ENCODE assay signal across 2 mouse cellular contexts in genomic region chr16:64876631-64877265, GRCm38 (mm10).
TF ChIP-seq lines count a peak whose summit lies in the region.

No protein-coding gene starts in this region.

TF ChIP-seq in CH12.LX, 34 proteins besides CTCF, POLR2A, EP300 and RAD21:
- 0 out of 2 replicates have a peak, but pooled peaks have one; percentile 34 for TF ChIP-seq ZNF384 (IDR thresholded peaks at IDR 0.05; ENCODE audit: low read depth, low read length)
- no peak for TF ChIP-seq ETS1 (conservative IDR thresholded peaks at IDR 0.05; ENCODE audit: low read depth, low read length)
- TF ChIP-seq CHD2 (IDR thresholded peaks at IDR 0.05; ENCODE audit: low read length) = no peak
- TF ChIP-seq USF2 (conservative IDR thresholded peaks at IDR 0.05; ENCODE audit: low read depth, low read length) = no peak

TF ChIP-seq in MEL, 35 proteins besides CTCF, POLR2A, EP300 and RAD21:
- no peak for TF ChIP-seq ZC3H11A (IDR thresholded peaks at IDR 0.05; ENCODE audit: low read depth, low read length)
- TF ChIP-seq ZNF384 (IDR thresholded peaks at IDR 0.05; ENCODE audit: low read depth, low read length) = peak; percentile 64; the same call in 1 of the 2 replicates
- TF ChIP-seq SIN3A (IDR thresholded peaks at IDR 0.05; ENCODE audit: low read length) = no peak
- TF ChIP-seq TAL1 (IDR thresholded peaks at IDR 0.05; ENCODE audit: low read length) = no peak
- no peak for TF ChIP-seq POLR2AphosphoS2 (IDR thresholded peaks at IDR 0.05; ENCODE audit: low read length)
- peak; percentile 63; the same call in 1 of the 2 replicates for TF ChIP-seq MAX (IDR thresholded peaks at IDR 0.05; ENCODE audit: low read length)
- no peak for TF ChIP-seq HCFC1 (IDR thresholded peaks at IDR 0.05; ENCODE audit: low read depth, low read length)
- TF ChIP-seq GABPA (IDR thresholded peaks at IDR 0.05; ENCODE audit: low read depth, low read length) = no peak
- TF ChIP-seq SMC3 (IDR thresholded peaks at IDR 0.05; ENCODE audit: low read depth, low read length) = no peak
- TF ChIP-seq MYC (IDR thresholded peaks at IDR 0.05; ENCODE audit: low read depth, low read length) = no peak
TF ChIP-seq in MEL: peak in this region for 2.
